In the genomic region with DNA sequence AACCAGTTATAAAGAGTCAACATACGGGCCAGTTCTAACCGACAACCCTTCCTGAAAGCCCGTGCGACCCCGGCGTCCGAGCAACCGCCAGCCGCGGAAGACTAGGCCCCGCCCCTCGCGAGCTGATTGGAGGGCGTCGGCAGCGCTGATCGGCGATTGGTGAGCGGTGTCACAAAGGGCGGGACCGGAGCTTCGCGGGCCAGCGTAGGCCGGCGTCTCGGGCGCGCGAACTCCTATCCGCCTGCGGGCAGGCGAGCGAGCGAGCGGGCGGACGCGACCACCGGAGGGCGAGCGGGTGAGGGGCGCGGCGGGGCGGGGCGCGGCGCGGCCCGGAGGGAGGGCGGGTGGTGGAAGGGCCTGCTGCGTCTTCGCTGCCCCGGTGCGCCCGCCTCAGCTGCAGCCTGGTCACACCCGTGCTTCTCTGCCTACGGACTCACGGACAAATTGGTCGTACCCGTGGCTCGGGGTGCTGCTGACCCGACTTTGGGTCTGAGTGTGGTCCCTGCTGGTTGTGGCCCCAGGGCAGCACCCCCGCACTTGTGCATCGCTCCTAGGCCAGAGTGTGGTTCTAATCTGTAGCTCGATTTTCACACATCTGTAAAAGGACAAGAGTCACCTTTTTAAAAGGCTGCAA, we compare ENCODE assay signal across 8 mouse cellular contexts. TPM values are rescaled to one million over a fixed set of nuclear protein-coding genes. Genes with fewer than 3 reads are reported as not detected.
DNase-seq lines count a peak whose midpoint lies in the region; ATAC-seq lines count a peak whose summit lies in the region.

A gene (plus strand): TSS at position 205 of the 634 bp plus-strand sequence.

- no peaks in the 10 kb centered on the region for H3K27me3 ChIP-seq in embryonic facial prominence, embryonic 14.5 days (replicated peaks; ENCODE audit: control insufficient read depth, insufficient read depth, low read length)
- no peaks in the 10 kb centered on the region for H3K27me3 ChIP-seq in kidney, embryonic 14.5 days (ENCODE audit: control insufficient read depth, insufficient read depth, low read length)
- no peaks in the 10 kb centered on the region for H3K27me3 ChIP-seq in limb, embryonic 15.5 days

- ATAC-seq in embryonic facial prominence, embryonic 14.5 days (ENCODE audit: low read depth) = peak; percentile 96
- peak; percentile 97 for ATAC-seq in kidney, embryonic 14.5 days (ENCODE audit: low FRiP score, low TSS enrichment)
- peak; percentile 91 for ATAC-seq in limb, embryonic 15.5 days (ENCODE audit: insufficient number of reproducible peaks, low FRiP score, low TSS enrichment, low read depth)

- peak; percentile 90 for DNase-seq in 3T3-L1 (ENCODE audit: low read depth, low spot score)
- peak; percentile 84 to 87 for DNase-seq in adrenal gland, postnatal 4 days (ENCODE audit: low spot score in 2 of 2)
- peak; percentile 96 for DNase-seq in embryonic facial prominence, embryonic 14.5 days (ENCODE audit: low spot score)
- DNase-seq in heart, adult 9 months (ENCODE audit: low spot score in 2 of 2) = peak; percentile 88 to 91
- peak; percentile 57 to 79 for DNase-seq in monocyte, adult 2 months (ENCODE audit: low read depth in 1 of 2, low spot score in 2 of 2)
- DNase-seq in spleen, postnatal 36 days (ENCODE audit: low spot score in 2 of 2) = peak; percentile 88 to 90

- H3K9ac ChIP-seq in embryonic facial prominence, embryonic 14.5 days (ENCODE audit: low read depth, low read length) = peak within 1 kb of the TSS; percentile 79
- peak within 1 kb of the TSS; percentile 84 for H3K9ac ChIP-seq in kidney, embryonic 14.5 days (ENCODE audit: low read depth, low read length)
- H3K9ac ChIP-seq in limb, embryonic 15.5 days = peak within 1 kb of the TSS; percentile 50

- H3K4me3 ChIP-seq in embryonic facial prominence, embryonic 14.5 days (ENCODE audit: low read depth, low read length) = peak within 1 kb of the TSS; percentile 58
- peak within 1 kb of the TSS; percentile 69 for H3K4me3 ChIP-seq in kidney, embryonic 14.5 days (ENCODE audit: low read length)
- H3K4me3 ChIP-seq in limb, embryonic 15.5 days = peak within 1 kb of the TSS; percentile 55

- peaks cover 11% of the 10 kb centered on the region for H3K36me3 ChIP-seq in embryonic facial prominence, embryonic 14.5 days (ENCODE audit: control insufficient read depth, insufficient read depth, low read length)
- H3K36me3 ChIP-seq in kidney, embryonic 14.5 days (ENCODE audit: control insufficient read depth, insufficient read depth, low read length) = peaks cover 23% of the 10 kb centered on the region
- H3K36me3 ChIP-seq in limb, embryonic 15.5 days = peaks cover 23% of the 10 kb centered on the region

- H3K9me3 ChIP-seq in embryonic facial prominence, embryonic 14.5 days (ENCODE audit: control insufficient read depth, low read length) = no peaks in the 10 kb centered on the region
- H3K9me3 ChIP-seq in kidney, embryonic 14.5 days (ENCODE audit: control insufficient read depth, low read length) = no peaks in the 10 kb centered on the region
- no peaks in the 10 kb centered on the region for H3K9me3 ChIP-seq in limb, embryonic 15.5 days

- WGBS in embryonic facial prominence, embryonic 14.5 days = under 1% methylated on average over 38 of the region's 67 CpGs
- WGBS in kidney, embryonic 14.5 days = under 1% methylated on average over 56 of the region's 67 CpGs
- under 1% methylated on average over 63 of the region's 67 CpGs for WGBS in limb, embryonic 15.5 days

- H3K4me1 ChIP-seq in embryonic facial prominence, embryonic 14.5 days (ENCODE audit: control insufficient read depth, insufficient read depth, low read length) = peaks cover 9% of the 10 kb centered on the region; the same call in 1 of the 2 replicates
- 0 out of 2 replicates have a peak, but pooled peaks cover 8% of the 10 kb centered on the region for H3K4me1 ChIP-seq in kidney, embryonic 14.5 days (ENCODE audit: control insufficient read depth, insufficient read depth, low read length)
- H3K4me1 ChIP-seq in limb, embryonic 15.5 days = peaks cover 5% of the 10 kb centered on the region; the same call in 1 of the 2 replicates

- no peak within 1 kb of the TSS; the same call in 1 of the 2 replicates for H3K27ac ChIP-seq in embryonic facial prominence, embryonic 14.5 days (replicated peaks; ENCODE audit: low read depth, low read length)
- H3K27ac ChIP-seq in kidney, embryonic 14.5 days (ENCODE audit: low read depth, low read length) = peak within 1 kb of the TSS; percentile 59; the same call in 1 of the 2 replicates
- no peak within 1 kb of the TSS; the same call in 1 of the 2 replicates for H3K27ac ChIP-seq in limb, embryonic 15.5 days

- H3K4me2 ChIP-seq in embryonic facial prominence, embryonic 14.5 days (ENCODE audit: low read depth, low read length) = peak within 1 kb of the TSS; percentile 72
- peak within 1 kb of the TSS; percentile 77 for H3K4me2 ChIP-seq in kidney, embryonic 14.5 days (replicated peaks; ENCODE audit: low read depth, low read length)
- peak within 1 kb of the TSS; percentile 64 for H3K4me2 ChIP-seq in limb, embryonic 15.5 days

RNA-seq across cellular contexts. Expression of the gene that starts here (rescaled TPM):
- 1 to 10 TPM; 6.0 to 7.2 TPM for total RNA-seq in adrenal gland, postnatal 4 days (2021)
- 6.5 and 8.1 TPM in 2 replicates for polyA plus RNA-seq in embryonic facial prominence, embryonic 14.5 days (2014; fragmentation: Nextera tagmentation; extraction: Ambion mirVana)
- polyA plus RNA-seq in kidney, embryonic 14.5 days (2014; fragmentation: Nextera tagmentation; extraction: Ambion mirVana) = 5.9 and 8.3 TPM in 2 replicates
- polyA plus RNA-seq in limb, embryonic 15.5 days (2015; fragmentation: Nextera tagmentation; extraction: Ambion mirVana) = 5.1 and 5.5 TPM in 2 replicates
